Mouse (Mus musculus) fibroblast of lung, adult 2 months (primary cell): Measurements from ENCODE around the gene Gpr149.
A peak's percentile ranks its signal among the peaks of the same experiment; 100 is the strongest.

Experiments
- DNase-seq: peaks from one replicate; pipeline ENCODE4 v3.0.0-alpha.2; 2011; ENCODE audit warnings: low read depth

The Gpr149 gene

GRCm38 (mm10) chr3:62604973-62605372, at the start of gene Gpr149:
TSS of gene Gpr149 (minus strand) at chr3:62605140.
- DNase-seq, result no peak

GRCm38 (mm10) chr3:62650551-62650950, 45.6 kb upstream of the Gpr149 start:
- no peak for DNase-seq

GRCm38 (mm10) chr3:62610861-62611260, 5.9 kb upstream of the Gpr149 start:
- DNase-seq, result no peak

- DNase-seq, result no peak
Observed at GRCm38 (mm10) chr3:62605931-62606330, 991 bp upstream of the Gpr149 start.

- no peak for DNase-seq
Observed at GRCm38 (mm10) chr3:62604047-62604391, 921 bp downstream of the Gpr149 start.

GRCm38 (mm10) chr3:62603231-62604046, 1.5 kb downstream of the Gpr149 start:
- DNase-seq, result no peak

- DNase-seq, result no peak
Observed at GRCm38 (mm10) chr3:62602466-62602865, 2.5 kb downstream of the Gpr149 start.

GRCm38 (mm10) chr3:62594842-62595241, 10.1 kb downstream of the Gpr149 start:
- no peak for DNase-seq

- no peak for DNase-seq
Observed at GRCm38 (mm10) chr3:62585072-62585471, 19.9 kb downstream of the Gpr149 start.

- no peak for DNase-seq
Observed at GRCm38 (mm10) chr3:62527593-62527992, 77.3 kb downstream of the Gpr149 start.

GRCm38 (mm10) chr3:62527160-62527559, 77.8 kb downstream of the Gpr149 start:
- DNase-seq, result no peak

- DNase-seq, result no peak
Observed at GRCm38 (mm10) chr3:62507206-62507647, 97.7 kb downstream of the Gpr149 start.

GRCm38 (mm10) chr3:62506488-62507205, 98.3 kb downstream of the Gpr149 start, which contains the start of gene Dhx36:
TSS of gene Dhx36 (minus strand) at chr3:62507004.
- peak; percentile 90 for DNase-seq

- DNase-seq, result no peak
Observed at GRCm38 (mm10) chr3:62505166-62505900, 99.6 kb downstream of the Gpr149 start.

- DNase-seq, result no peak
Observed at GRCm38 (mm10) chr3:62499327-62499726, 105.6 kb downstream of the Gpr149 start.

GRCm38 (mm10) chr3:62492568-62492967, 112.4 kb downstream of the Gpr149 start:
- no peak for DNase-seq

GRCm38 (mm10) chr3:62484340-62484739, 120.6 kb downstream of the Gpr149 start:
- DNase-seq, result no peak
